ENCODE assay signal across 25 mouse cellular contexts in genomic region chr13:75627405-75627804, GRCm38 (mm10).
"Had no signal": no experiment of that assay in that cellular context is flagged by ENCODE, and none has a peak within 500 bp of the region (broad histone marks: within the 10 kb centered on the region; RNA-seq: fewer than 3 reads in every experiment).

No protein-coding gene starts in this region.

- H3K9me3 ChIP-seq: heart, embryonic 10.5 days; heart, embryonic 12.5 days; hindbrain, embryonic 13.5 days; hindbrain, embryonic 15.5 days; kidney, embryonic 15.5 days; limb, embryonic 10.5 days; limb, embryonic 12.5 days; liver, embryonic 13.5 days; liver, embryonic 15.5 days had no signal

- H3K4me3 ChIP-seq: gastrocnemius, adult 2 months; heart, embryonic 10.5 days; heart, embryonic 12.5 days; hindbrain, embryonic 13.5 days; hindbrain, embryonic 15.5 days; kidney, embryonic 15.5 days; layer of hippocampus, adult 2 months; left cerebral cortex, adult 2 months; limb, embryonic 10.5 days; limb, embryonic 12.5 days; liver, embryonic 13.5 days; liver, embryonic 15.5 days had no signal

- ATAC-seq: hindbrain, postnatal 0 days; intestine, embryonic 16.5 days had no signal

- H3K4me2 ChIP-seq: heart, embryonic 12.5 days; hindbrain, embryonic 13.5 days; hindbrain, embryonic 15.5 days; kidney, embryonic 15.5 days; limb, embryonic 12.5 days; liver, embryonic 13.5 days; liver, embryonic 15.5 days had no signal

- H3K27me3 ChIP-seq: heart, embryonic 12.5 days; hindbrain, embryonic 13.5 days; hindbrain, embryonic 15.5 days; kidney, embryonic 15.5 days; limb, embryonic 12.5 days; liver, embryonic 13.5 days; liver, embryonic 15.5 days had no signal

- DNase-seq: gastrocnemius, adult 2 months; gastrocnemius, postnatal 10 days; gastrocnemius, postnatal 36 days; heart, adult 18-20 months; heart, postnatal 14 days; heart, postnatal 36 days; kidney, adult 11 months; kidney, adult 9 months; kidney, postnatal 10 days; kidney, postnatal 25 days; kidney, postnatal 4 days; liver; liver, embryonic 13.5 days had no signal

- H3K36me3 ChIP-seq: heart, embryonic 10.5 days; heart, embryonic 12.5 days; hindbrain, embryonic 13.5 days; hindbrain, embryonic 15.5 days; kidney, embryonic 15.5 days; limb, embryonic 10.5 days; limb, embryonic 12.5 days; liver, embryonic 13.5 days; liver, embryonic 15.5 days had no signal

- H3K4me1 ChIP-seq: heart, embryonic 10.5 days; heart, embryonic 12.5 days; hindbrain, embryonic 13.5 days; hindbrain, embryonic 15.5 days; kidney, embryonic 15.5 days; limb, embryonic 10.5 days; limb, embryonic 12.5 days; liver, embryonic 13.5 days; liver, embryonic 15.5 days had no signal

- H3K27ac ChIP-seq: gastrocnemius, adult 2 months; heart, embryonic 10.5 days; hindbrain, embryonic 13.5 days; hindbrain, embryonic 15.5 days; hindbrain, postnatal 0 days; kidney, embryonic 15.5 days; layer of hippocampus, adult 2 months; left cerebral cortex, adult 2 months; limb, embryonic 10.5 days; limb, embryonic 12.5 days; liver, embryonic 13.5 days; liver, embryonic 15.5 days had no signal

- H3K9ac ChIP-seq: heart, embryonic 12.5 days; hindbrain, embryonic 13.5 days; hindbrain, embryonic 15.5 days; kidney, embryonic 15.5 days; limb, embryonic 12.5 days; liver, embryonic 13.5 days; liver, embryonic 15.5 days had no signal
